Mouse (Mus musculus): ENCODE measurements at regions not wholly inside any gene's neighbourhood (a gene's known extent, or its start where the extent isn't known, plus 50 kb on each side); places are given as distances from the start of the nearest gene placed in this dataset.
"Not testable (repeated sequence)": the region's sequence is repeated elsewhere in the genome, so short reads cannot be mapped to it uniquely, and the experiment has no call there.

GRCm38 (mm10) chr3:130819837-130820098 is 89.6 kb upstream of the Rpl34 start:
- no peaks in the 10 kb centered on the region for H3K4me1 ChIP-seq (ENCODE audit: control insufficient read depth, insufficient read depth, low read length)
- no peak overlapping the region for H3K27ac ChIP-seq (ENCODE audit: insufficient read depth, low read depth, low read length)
- TF ChIP-seq CTCF (IDR thresholded peaks at IDR 0.05; ENCODE audit: low read depth, low read length) (no peak), POLR2A (IDR thresholded peaks at IDR 0.05; ENCODE audit: borderline replicate concordance, low read depth, low read length) (no peak)
- H3K4me3 ChIP-seq (ENCODE audit: insufficient read depth, low read length), result no peak overlapping the region

- H3K4me1 ChIP-seq (ENCODE audit: control insufficient read depth, insufficient read depth, low read length), result no peaks in the 10 kb centered on the region
- no peak for TF ChIP-seq POLR2A (IDR thresholded peaks at IDR 0.05; ENCODE audit: borderline replicate concordance, low read depth, low read length)
- TF ChIP-seq CTCF (IDR thresholded peaks at IDR 0.05; ENCODE audit: low read depth, low read length), result no peak
- no peak overlapping the region for H3K4me3 ChIP-seq (ENCODE audit: insufficient read depth, low read length)
- no peak overlapping the region for H3K27ac ChIP-seq (ENCODE audit: insufficient read depth, low read depth, low read length)
Observed at GRCm38 (mm10) chr3:130819031-130819836, 89.0 kb upstream of the Rpl34 start.

GRCm38 (mm10) chr3:130818467-130819030 is 88.4 kb upstream of the Rpl34 start:
- TF ChIP-seq CTCF (IDR thresholded peaks at IDR 0.05; ENCODE audit: low read depth, low read length) (peak; percentile 86), POLR2A (IDR thresholded peaks at IDR 0.05; ENCODE audit: borderline replicate concordance, low read depth, low read length) (no peak)
- Histone ChIP-seq H3K27ac (ENCODE audit: insufficient read depth, low read depth, low read length) (no peak overlapping the region), H3K4me3 (ENCODE audit: insufficient read depth, low read length) (no peak overlapping the region), H3K4me1 (ENCODE audit: control insufficient read depth, insufficient read depth, low read length) (no peaks in the 10 kb centered on the region)

GRCm38 (mm10) chr3:130809696-130810665 is 79.8 kb upstream of the Rpl34 start:
- Histone ChIP-seq H3K4me3 (ENCODE audit: insufficient read depth, low read length) (no peak overlapping the region), H3K4me1 (ENCODE audit: control insufficient read depth, insufficient read depth, low read length) (no peaks in the 10 kb centered on the region), H3K27ac (ENCODE audit: insufficient read depth, low read depth, low read length) (no peak overlapping the region)
- TF ChIP-seq CTCF (IDR thresholded peaks at IDR 0.05; ENCODE audit: low read depth, low read length), result no peak

- TF ChIP-seq CTCF (IDR thresholded peaks at IDR 0.05; ENCODE audit: low read depth, low read length), result no peak
- no peak for TF ChIP-seq POLR2A (IDR thresholded peaks at IDR 0.05; ENCODE audit: borderline replicate concordance, low read depth, low read length)
Observed at GRCm38 (mm10) chr3:130805345-130805744, 75.1 kb upstream of the Rpl34 start.

GRCm38 (mm10) chr3:130804327-130804662 is 74.1 kb upstream of the Rpl34 start:
- no peak overlapping the region for H3K27ac ChIP-seq (ENCODE audit: insufficient read depth, low read depth, low read length)
- TF ChIP-seq CTCF (IDR thresholded peaks at IDR 0.05; ENCODE audit: low read depth, low read length), result no peak
- peaks cover 2% of the 10 kb centered on the region; the same call in 1 of the 2 replicates for H3K4me1 ChIP-seq (ENCODE audit: control insufficient read depth, insufficient read depth, low read length)
- H3K4me3 ChIP-seq (ENCODE audit: insufficient read depth, low read length), result no peak overlapping the region

More at GRCm38 (mm10) chr3:130805345-130805744, 75.1 kb upstream of the Rpl34 start:
- no peak overlapping the region for H3K27ac ChIP-seq (ENCODE audit: insufficient read depth, low read depth, low read length)
- no peak overlapping the region for H3K4me3 ChIP-seq (ENCODE audit: insufficient read depth, low read length)
- peaks cover 2% of the 10 kb centered on the region; the same call in 1 of the 2 replicates for H3K4me1 ChIP-seq (ENCODE audit: control insufficient read depth, insufficient read depth, low read length)

- no peak overlapping the region for H3K27ac ChIP-seq (ENCODE audit: insufficient read depth, low read depth, low read length)
- TF ChIP-seq POLR2A (IDR thresholded peaks at IDR 0.05; ENCODE audit: borderline replicate concordance, low read depth, low read length) (no peak), CTCF (IDR thresholded peaks at IDR 0.05; ENCODE audit: low read depth, low read length) (no peak)
Observed at GRCm38 (mm10) chr3:130803591-130804326, 73.6 kb upstream of the Rpl34 start.

GRCm38 (mm10) chr3:130800016-130800415 is 69.8 kb upstream of the Rpl34 start:
- Histone ChIP-seq H3K27ac (ENCODE audit: insufficient read depth, low read depth, low read length) (no peak overlapping the region), H3K4me3 (ENCODE audit: insufficient read depth, low read length) (no peak overlapping the region), H3K4me1 (ENCODE audit: control insufficient read depth, insufficient read depth, low read length) (peaks cover 11% of the 10 kb centered on the region)
- TF ChIP-seq POLR2A (IDR thresholded peaks at IDR 0.05; ENCODE audit: borderline replicate concordance, low read depth, low read length) (no peak), CTCF (IDR thresholded peaks at IDR 0.05; ENCODE audit: low read depth, low read length) (no peak)

More at GRCm38 (mm10) chr3:130803591-130804326, 73.6 kb upstream of the Rpl34 start:
- Histone ChIP-seq H3K4me1 (ENCODE audit: control insufficient read depth, insufficient read depth, low read length) (peaks cover 2% of the 10 kb centered on the region; the same call in 1 of the 2 replicates), H3K4me3 (ENCODE audit: insufficient read depth, low read length) (no peak overlapping the region)

GRCm38 (mm10) chr3:130797956-130798355 is 67.8 kb upstream of the Rpl34 start:
- not testable (repeated sequence) for H3K4me3 ChIP-seq (ENCODE audit: insufficient read depth, low read length); H3K27ac ChIP-seq (ENCODE audit: insufficient read depth, low read depth, low read length)
- peaks cover 15% of the 10 kb centered on the region for H3K4me1 ChIP-seq (ENCODE audit: control insufficient read depth, insufficient read depth, low read length)
